Mouse (Mus musculus) spleen, adult 18-20 months (tissue): Measurements from ENCODE around the gene Zfp865.
A peak's percentile ranks its signal among the peaks of the same experiment; 100 is the strongest.
"Not testable (repeated sequence)": the region's sequence is repeated elsewhere in the genome, so short reads cannot be mapped to it uniquely, and the experiment has no call there.

Experiments
- DNase-seq, 2 experiments: peaks; one replicate each; pipeline ENCODE4 v3.0.0; 2022; ENCODE audit warnings: mixed read lengths in 2 of 2

The Zfp865 gene

DNA sequence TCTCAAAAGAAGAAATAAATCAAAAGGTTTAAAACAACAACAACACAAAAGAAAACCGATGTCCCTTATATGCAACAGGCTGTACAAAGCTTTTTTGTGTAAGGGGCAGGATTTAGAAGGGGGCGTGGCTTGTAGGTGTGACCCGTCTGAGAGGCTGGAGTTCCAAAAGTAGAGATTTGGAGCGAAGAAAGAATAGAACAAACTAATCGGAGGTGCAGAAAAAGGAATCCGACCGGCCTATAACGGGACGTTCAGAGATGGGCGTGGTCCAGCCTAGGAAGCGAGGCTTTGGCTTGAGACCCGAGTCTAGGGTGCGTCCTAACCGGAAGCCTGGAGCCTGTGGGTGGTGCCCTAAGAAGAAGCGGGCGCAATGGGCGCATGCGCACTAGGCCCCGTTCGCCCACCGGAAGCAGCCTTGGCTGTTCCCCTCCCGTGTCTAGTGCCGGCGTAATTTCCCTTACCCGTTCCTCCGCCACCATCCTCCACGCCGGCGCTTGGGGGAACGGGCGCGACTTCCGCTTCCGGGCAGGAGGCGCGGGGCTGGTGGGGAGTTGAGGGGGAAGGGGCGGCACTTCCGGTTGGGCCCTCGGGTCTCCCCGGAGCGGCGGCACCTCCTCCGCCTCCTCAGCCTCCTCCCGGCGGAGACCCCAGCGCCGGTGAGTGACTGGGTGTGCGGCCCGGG lies at the start of gene Zfp865, which contains the start of gene Ccdc106:
Zfp865 (plus strand) TSS at position 377 of the 682 bp plus-strand sequence.
Ccdc106 (plus strand) TSS at position 554 of the 682 bp plus-strand sequence.
- DNase-seq = peak; percentile 96 to 99

DNA sequence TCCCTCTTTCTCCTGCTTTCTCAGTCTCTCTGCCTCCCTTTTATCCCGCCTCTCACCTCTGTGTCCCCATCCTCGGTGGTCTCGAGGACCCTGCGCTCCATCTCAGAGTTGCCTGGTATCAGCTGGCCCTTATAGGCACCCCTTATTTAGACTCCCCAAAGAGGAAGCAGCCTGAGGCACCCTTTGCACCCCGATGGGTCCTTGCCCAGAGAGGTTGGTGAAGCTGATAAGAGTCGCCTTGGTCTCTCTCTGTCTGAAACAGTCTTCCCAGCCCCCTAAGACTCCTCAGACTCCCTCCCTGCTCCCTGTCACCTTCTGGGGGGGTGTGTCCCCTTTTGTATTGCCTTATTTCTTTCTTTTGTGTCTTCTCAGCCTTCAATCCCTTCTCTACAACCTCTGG lies 49.1 kb upstream of the Zfp865 start, which contains the start of gene Sbk3:
Sbk3 (minus strand) TSS at position 101 of the 400 bp plus-strand sequence.
- no peak for DNase-seq

DNA sequence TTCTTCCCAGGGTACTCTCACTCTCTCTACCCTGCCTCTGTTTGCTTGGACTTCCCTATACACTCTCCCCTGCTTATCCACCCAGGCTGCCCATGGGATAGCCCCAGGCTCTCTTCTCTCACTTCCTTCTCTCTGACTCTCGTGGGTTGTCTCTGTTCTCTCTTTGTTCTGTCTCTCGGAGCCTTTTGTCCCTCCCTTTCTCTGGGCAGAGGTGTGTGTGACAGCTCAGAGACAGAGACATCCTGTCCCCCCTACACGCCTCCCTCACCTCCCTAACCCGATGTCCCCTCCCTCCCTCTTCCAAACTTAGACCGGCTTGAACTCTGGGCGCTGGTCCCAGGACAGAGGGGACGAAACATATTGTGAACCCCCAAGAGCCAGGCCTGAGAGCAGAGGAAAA lies 48.5 kb upstream of the Zfp865 start:
- no peak for DNase-seq

DNA sequence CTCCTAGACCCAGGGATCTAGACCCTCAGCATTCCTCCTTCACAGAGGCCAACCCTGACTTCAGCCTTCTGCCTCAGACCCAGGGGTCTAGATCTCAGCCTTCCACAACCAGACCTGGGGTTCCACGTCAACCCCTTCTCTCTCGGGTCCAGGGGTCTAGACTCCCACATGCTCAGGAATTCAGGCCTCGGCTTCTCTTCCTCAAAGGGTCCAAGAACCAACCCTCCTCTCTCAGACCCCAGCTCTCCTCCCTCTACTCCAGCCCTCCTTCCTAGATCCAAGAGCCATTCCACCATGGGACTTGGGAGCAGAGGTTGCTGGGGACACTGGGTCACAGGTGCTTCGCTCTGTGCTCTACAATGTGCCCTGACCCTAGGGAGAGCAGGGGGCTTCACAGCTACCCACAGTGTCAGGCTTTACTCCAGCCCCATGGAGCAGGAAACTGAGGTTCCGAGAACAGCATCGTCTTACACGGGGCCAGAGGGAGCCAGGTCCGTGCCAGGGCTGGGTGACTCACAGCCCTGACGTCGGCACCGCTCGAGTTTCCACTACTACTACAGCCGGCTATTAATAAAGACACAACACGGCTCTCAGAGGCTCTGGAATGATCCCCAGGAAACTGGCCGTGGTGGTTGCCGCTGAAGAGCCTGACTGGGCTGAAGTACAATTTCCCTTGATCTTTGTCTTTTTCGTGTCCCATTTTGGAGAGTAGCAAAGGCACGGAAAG lies 47.7 kb upstream of the Zfp865 start:
- no peak for DNase-seq

DNA sequence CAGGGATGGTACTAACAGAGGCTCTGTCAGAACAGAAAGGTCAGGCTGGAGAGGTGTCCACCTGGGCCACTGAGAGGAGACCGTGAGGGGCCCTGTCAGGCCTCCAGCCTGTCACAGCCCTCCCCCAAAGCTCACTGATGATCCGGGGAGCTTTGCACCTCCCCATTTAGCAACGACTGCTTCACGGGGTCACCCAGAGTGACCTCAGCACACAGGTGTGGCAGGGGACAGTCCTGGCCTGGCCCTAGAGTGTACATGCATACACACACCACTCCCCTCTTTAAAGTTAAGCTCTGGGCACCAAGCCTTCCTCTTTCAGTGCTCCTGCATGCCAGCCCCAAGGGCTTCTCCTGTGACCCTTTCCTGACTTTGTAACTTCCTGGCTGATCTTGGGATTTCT lies 44.7 kb upstream of the Zfp865 start:
- DNase-seq = no peak

DNA sequence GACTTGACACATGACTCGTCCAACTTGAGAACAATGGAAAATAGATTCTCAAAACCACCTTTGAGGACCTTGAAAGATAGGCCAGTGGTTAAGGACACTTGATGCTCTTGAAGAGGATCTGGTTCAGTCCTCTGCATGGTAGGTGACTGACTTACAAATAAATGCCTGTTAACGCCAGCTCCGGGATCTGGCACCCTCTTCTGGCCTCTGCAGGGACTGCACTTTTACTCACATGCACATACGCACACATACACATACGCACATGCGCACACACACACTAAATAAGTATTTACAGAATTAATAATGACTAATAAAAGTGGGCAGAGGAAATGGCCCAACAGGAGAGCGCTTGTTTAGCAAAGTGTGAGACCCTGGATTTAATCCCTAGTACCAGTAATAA lies 43.3 kb upstream of the Zfp865 start:
- no peak for DNase-seq

DNA sequence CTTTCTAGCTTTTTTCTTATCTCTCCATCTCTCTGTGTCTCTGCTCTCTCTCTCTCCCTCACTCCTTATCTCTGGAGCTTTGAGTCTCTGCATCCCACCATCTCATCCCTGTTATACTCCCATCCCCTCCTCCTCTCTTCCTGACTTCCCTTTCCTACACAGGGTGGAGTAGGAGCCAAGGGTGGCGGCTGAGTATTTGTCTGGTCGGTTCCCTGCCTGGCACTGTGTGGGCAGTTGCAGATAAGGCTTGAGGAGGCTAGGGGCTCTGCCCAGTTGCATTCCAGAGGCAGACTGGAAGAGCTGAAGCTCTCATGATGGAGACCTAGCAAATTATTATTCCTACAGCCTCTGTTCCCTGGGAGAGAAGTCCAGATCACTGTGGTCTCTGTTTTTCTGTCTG lies 31.9 kb upstream of the Zfp865 start:
- no peak for DNase-seq

DNA sequence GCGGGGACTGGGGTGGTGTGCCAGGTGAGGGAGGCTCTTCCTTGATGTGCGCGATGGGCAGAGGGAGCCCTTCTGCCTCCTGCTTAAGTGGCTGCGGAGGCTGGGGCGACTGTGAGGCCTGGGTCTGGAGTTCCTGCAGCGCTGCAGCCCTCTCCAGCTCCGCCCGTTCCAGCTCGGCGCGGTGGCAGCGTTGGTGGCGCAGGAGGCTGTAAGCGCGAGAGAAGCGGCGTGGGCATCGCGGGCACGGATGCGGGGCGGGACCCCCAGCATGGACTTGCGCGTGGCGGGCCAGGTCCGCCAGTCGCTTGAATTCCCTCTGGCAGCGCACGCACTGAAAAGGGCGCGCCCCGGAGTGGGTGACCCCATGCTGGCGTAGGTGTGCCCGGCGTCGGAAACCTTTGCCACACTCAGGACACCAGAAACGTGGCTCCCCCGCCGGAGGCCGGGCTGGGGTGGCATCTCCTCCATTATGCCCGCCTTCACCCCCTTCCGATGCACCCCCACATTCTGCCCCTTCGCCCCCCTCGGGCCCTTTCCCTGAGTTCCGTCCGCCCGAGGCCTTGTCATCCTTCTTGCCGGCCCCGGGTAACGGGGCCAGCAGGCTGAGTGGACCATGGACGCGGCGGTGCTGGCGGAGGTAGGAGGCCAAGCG lies 26.7 kb upstream of the Zfp865 start:
- no peak for DNase-seq

DNA sequence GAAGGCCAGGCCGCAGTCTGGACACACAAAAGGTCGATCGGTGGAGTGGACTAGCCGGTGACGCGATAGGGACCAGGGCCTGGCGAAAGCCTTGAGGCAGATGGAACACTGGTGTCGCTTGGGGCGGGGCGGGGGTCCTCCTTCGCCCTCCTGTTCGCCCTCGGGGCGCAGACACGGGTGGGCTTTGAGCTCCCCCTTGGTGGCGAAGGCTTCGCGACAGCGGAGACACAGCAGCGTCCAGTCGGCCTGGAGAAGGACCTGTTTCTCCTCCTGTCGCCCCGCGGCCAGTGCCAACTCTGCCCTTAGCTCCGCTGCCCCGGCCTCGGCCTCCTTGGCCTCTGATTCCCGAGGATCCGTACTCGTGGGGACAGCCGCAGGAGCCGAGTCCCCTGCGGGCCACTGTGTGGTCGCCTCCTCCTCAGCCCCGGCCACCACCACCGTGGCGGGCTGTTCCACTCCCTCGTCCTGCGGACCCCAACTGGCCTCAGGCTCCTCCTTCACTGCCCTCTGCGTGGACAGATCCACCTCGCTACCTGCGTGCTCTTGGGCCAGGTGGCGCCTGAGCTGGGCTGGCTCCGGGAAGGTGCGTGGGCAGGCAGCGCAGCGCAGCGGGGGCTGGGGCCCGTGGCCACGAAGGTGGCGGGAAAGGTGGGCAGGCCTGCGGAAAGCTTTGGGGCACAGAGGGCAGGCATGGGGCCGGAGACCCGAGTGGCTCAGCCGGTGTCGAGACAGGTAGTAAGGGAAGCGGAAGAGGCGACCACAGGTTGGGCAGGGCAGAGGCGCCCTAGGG lies 26.0 kb upstream of the Zfp865 start:
- no peak for DNase-seq

DNA sequence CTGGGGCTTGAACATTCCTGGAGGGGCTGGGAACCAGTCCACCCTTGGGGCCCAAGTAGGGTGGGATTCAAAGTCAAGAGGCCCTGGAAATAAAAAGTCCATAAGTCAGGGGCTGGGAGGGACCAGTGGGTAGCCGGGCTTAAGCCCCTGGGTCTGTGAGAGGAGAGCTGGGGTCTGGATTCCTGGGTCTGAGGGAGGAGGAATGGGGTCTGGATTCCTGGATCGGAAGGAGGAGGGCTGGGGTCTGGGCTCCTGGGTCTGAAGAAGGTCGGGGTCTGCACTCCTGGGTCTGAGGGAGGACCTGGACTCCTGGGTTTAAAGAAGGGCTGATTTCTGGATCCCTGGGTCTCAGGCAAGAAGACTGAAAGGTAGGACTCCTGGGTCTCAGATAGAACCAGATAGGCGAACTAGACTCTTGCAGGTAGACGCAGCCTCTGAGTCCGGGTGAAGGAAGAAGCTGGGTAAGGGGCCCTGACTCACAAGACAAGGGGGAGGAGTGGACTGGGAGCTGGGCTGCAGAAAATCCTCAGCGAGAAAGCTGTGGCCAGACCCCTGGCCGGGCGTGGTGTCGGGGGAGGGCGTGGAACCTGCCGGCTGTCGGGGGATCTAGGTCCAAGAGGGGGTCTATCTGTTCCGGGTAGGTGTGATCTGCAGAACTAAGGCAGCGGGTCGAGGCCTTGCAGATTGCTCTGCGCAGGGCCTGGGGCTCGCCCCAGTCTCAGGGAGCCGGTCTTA lies 24.7 kb upstream of the Zfp865 start:
- DNase-seq = no peak

DNA sequence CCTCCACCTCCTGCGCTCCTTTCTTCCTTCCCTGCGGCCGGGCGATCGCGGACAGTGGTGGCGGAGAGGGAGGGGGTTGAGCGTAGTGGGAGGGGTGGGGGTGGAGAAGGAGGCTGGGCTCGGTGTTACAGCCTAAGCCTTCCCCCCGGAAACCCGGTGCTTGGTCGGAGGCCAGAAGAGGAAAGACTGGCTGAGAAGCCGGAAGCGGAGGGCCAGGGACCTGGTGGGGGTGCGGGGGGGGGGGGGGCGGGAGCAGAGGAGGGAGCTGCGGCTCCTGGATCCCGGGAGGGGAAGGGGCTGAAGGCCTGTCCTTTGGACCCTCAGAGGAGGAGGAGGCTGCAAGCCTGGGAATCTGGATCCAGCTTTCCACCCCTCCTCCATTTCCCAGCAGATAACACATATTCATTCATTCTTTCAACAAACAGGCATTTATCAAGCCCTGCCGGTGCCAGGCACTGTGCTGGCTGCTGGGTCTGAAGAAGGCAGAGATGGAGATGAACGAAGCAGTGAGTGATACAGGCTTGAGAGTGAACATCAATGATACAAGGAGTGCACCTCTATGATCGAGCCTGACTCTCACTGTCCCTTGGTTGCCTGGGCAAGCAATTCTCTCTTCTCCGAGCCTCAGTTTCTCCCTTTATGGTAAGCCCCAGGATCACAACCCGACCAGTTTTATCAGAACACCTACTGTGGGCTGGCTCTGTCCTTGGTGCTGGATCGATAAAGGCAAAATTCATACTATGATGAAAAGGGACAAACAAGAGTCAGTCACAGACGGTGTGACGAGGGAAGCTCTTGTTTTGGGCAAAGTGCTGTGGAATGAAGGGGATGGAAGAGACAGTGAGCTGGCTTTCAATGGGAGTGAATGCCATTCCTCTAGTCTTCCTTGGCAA lies 23.9 kb upstream of the Zfp865 start, which contains the start of gene Zfp579:
Zfp579 (minus strand) TSS at position 156 of the 893 bp plus-strand sequence.
- peak; percentile 61 to 70 for DNase-seq

DNA sequence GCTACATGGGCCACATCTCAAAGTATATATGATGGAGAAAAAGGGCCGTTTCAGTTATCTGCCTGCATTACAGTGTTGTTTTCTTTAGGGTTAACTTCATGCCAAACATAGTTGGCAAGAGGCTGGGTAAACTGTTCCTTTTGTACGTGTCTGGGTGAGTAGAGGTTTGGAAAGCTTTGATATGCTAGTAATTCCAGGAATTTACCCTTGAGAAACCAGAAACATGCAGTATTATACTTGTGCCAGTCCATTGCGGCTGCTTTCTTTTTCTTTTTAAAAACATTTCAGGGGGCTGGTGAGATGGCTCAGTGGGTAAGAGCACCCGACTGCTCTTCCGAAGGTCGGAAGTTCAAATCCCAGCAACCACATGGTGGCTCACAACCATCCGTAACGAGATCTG lies 23.2 kb upstream of the Zfp865 start:
- DNase-seq = no peak

DNA sequence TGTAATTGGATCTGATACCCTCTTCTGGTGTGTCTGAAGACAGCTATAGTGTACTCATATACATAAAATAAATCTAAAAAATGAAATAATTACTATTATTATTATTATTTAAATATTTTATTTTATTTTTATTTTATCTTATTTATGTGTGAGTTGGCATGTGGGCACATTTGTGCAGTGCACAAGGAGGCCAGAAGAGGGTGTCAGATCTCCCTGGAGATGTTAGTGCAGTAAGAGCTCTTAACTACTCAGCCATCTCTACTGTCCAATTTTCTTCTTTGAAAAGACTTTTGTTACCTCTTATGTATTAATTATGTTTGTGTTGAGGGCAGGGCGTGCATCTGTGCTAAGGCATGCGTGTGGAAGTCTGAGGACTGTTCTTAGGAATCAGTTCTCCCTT lies 20.3 kb upstream of the Zfp865 start:
- DNase-seq = peak in 1 of 2 experiments; percentile 46

DNA sequence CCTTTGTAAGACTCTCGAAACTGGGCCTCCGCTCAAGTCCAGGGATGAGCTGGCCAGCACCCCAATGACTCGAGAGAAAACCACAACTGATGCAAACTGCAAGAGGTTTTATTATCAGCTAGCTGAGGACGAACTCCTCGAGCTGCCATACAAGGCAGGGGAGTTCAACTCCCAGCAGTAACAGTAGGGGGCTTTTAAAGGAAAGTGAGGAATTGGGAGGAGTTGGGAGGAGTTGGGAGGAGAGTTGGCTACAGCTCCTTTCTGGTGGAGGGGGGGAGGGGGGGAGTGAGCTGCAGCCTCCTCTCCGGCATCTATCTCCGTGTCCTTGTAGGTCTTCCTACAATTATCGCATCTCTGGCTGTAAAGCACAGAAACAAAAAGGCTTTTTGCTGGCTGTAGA lies 17.3 kb upstream of the Zfp865 start:
- not testable (repeated sequence) for DNase-seq

DNA sequence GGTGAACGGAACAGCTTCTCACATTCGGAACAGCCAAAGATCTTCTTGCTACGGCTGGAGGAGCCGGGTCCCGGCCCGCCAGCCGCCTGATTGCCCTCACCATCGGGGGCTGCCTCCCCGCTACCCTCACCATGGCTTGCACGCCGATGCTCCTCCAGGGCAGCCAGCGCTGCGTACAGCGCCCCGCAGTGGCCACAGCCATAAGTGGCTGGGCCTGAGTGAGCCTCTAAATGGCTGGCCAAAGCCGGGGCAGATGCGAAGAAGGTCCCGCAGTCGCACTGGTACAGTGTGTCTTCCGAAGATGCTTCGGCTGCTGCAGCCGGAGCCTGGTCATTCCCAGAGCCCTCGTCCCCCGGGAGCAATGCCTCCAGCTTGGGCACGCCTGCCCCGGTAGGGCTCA lies 11.9 kb upstream of the Zfp865 start:
- no peak for DNase-seq

DNA sequence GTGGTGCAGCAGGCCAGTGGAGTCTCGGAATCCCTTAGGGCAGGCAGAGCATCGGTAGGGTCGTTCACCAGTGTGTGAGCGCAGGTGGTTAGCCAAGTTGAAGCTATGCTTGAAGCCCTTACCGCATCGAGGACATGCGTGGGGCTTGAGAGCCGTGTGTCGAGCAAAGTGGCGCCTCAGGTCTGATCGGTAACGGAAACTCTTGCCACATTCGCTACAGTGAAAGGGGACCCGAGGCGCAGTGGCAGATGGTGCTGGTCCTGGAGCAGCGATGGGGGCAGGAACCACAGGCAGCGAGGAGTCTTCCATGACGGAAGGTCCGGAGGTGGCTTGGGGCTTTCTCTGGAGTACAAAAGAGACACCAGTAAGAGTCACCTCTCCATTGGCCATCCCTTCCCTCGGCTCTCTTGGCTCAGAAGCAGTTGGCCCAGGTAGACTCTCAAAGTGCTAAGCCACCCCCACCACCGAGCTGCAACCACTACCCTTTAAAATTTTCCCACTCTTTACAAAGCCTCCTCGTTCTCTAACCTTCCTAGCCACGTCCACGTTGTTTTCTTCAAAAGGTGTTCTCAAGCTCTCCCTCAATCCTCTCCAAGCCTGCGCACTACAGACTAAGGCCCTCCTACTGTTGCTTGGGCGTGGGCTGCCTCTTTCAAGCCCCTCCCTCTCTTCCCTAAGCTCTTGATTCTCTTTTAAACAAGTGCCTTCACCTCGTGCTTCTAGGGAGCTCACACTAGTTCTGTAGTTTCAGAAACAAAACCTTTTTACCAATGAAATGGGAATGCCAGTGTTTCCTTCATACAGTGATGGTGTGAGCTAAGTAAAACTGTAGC lies 7.3 kb upstream of the Zfp865 start:
- DNase-seq = no peak

DNA sequence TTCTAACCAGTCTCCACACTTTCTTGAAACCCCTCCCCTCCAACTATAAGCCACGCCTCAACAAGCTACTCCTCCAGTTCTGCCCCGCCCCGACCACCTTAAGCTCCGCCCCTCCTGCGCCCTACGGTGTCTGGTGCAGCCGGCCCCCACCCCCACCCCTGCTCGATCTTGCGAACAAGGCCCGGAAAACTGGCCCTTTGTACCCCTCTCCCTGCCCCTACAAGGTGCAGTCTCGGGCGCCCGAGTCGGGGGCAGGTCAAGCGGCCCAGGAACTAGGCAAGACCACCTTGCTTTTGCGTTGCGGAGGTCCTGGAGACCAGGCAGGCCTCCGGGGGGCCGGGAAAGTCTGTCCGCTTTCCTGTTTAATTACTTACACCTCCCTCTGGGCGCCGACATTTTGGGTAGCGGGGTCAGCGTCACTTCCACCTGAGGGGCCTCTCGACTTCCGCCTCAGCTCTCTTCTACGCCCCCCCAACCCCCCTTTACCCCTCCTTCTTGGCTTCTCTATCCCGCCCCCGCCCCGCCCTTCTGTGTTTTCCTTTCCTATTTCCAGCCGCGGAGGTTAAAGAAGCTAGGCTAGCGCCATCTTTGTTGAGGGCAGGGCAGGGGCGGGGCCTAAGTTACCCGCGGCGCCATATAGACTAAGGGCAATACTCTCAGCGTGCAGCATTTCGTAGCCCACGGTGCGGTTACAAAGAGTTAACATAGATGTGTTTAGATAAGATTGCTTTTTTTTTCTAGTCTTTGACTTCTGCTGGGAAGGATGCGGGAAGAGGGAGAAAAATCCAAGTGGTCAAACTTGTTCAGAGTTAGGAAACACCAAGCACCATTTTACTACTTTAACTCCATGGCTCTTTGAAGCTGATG lies 5.7 kb upstream of the Zfp865 start, which contains the start of the genes Zfp524 and Fiz1:
Zfp524 (plus strand) TSS at position 165 of the 867 bp plus-strand sequence.
Fiz1 (minus strand) TSS at position 447 of the 867 bp plus-strand sequence.
- DNase-seq = peak; percentile 91 to 98

DNA sequence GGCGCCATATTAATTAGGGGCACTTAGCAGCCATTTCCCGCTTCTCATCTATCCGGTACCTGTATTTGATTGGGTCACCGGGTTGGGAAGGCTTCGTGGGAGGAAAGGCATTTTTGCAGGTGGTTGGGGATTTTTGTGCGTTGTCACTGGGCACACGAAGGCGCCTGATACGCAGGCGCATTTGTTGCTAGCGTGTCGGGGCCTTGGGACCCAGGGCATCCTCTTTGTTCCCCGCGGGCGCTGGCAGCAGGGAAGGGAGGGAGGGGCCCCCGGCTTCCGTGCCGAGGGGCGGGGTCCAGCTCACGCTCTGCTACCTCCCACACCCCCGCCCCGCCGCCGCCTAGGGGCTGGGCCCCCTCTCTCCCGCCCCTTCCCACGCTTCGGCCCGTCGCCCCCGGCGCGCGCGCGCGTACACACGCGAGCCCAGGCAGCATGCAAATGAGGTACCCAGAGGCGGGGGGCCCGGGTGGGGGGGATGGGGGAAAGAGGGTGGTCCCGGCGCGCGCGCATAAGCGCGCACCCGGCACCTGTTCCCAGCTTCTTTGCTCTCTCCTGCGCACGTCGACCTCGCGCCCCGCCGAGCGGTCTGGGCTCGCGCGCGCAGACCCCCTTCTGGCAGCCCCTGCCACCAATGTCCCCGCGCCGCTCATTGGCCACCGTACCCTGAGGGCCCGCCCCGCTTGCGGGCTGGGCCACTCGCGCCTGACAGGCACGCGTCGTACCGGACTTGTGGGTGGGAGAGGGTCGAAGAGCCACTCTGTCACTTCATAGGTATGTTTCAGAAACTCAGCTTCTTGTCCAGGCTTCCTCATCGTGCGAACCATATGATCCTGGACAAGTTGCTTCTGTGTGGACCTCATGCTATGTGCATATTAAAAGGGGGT lies 4.8 kb upstream of the Zfp865 start, which contains the start of gene Gm44973:
Gm44973 (plus strand) TSS at position 379 of the 884 bp plus-strand sequence.
- peak; percentile 92 to 93 for DNase-seq
